Mouse (Mus musculus) mouse trophoblast stem cell (cell line): Measurements from ENCODE around the gene Txnrd3.

Experiments
- in situ Hi-C, 2 experiments: fragments of 300-500 bp; cut with MseI, MboI; formaldehyde crosslinking; loops; 2 replicates in 1 of 2; 3 replicates in 1 of 2; pipeline ENCODE4 v1.15.1; 2025

The Txnrd3 gene

DNA sequence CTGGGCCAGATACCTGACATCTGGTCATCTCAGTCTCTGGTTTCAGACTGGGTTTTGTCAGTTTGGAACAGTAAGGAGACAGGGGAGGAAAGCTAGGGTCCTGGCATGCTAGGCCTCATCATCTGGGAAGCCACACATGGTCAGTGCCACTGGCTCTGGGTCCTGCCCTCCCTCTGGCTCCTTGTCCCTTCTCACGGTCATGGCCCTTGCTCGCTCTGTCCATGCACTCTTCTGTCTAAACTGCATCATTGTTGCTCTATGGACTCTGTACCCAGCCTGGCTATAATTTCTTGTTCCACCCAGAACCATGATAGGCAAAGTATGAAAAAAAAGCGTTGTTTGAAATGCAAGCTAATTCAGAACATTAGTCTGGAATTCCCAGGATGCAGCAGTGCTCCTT is 11.2 kb downstream of the Txnrd3 start:
- in situ Hi-C loops, result no loop called here

DNA sequence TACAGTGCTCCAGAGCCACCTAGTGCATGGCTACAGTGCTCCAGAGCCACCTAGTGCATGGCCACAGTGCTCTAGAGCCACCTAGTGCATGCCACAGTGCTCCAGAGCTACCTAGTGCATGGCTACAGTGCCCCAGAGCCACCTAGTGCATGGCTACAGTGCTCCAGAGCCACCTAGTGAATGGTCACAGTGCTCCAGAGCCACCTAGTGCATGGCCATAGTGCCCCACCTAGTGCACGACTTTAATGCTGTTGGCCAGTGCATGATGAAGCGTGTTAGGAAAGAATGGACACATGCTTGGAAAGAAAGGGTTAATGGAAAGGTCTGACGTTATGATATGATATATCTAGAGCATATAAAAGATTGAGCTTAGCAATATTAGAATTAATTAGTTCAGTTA is 14.6 kb downstream of the Txnrd3 start:
- in situ Hi-C loops, result no loop called here

DNA sequence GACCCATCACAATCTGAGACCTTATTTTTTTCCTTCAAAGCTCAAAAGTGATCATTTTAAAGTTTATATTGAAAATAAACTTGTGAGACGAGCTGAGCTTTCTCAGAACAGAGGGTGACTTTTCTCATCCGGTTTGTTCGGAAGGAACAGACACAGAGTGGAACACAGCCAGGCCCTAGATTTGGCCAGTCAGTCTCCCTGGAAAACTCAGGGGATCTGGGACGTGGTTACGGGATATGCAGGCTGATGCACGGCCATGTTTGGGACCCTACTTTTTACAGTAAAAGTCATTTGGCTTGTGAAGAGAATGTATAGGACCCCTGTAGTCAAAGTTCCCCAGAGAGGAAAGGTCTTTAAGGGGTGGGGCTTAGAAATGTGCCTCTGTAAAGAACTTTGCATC is 15.1 kb downstream of the Txnrd3 start:
- in situ Hi-C loops, result no loop called here

DNA sequence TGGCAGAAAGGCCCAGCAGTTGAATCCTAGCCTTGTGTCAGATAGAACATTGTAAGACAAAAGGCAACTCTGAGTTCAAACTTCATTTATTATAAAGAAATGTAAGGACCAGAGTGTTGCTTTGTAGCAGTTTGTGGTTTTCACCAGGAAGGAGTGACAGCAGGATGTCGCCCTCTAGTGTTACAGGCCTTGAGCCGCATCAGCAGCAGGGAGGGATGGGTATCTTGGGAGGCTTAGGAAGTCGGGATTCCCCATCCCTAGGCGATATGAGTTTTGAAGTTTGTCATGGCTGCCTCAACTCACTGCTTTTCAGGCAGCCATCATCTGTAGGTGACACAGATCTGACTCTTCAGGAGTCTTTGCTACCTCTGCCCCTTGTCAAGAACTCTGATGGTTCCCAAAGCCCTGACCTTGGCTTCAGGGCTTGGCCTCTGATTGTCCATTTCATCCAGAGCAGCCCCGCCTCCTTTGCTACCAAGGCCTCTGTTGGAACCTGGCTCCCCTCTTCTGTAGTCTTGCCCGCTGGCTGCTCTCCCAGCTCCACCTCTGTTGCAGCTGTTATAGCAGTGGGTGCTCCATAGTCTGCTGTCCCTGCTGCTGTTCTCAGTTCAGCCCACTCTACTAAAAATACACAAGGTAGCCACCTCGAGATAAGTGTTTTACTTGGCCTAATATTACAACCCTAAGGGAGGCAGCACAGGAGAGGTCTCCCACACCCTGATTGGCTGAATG is 16.1 kb downstream of the Txnrd3 start:
- in situ Hi-C loops, result no loop called here

DNA sequence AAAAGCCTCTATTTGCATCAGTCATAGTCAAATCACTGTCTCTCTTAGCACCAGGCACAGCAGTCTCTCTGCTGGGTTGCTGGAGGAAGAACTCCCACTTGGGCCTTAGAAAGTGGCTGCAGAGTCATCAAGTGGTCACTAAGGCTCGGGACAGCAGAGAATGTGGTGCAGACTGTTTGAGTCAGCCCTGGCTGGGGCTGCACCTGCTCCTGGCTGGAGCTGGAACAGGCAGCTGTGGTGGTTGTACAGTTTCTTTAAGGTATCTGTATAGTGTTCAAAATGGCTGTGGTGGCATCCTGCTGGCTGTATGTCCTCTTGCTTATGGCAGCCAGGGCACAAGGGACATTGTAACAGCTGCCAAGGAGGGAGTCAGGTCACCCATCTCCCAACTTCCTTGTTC is 16.7 kb downstream of the Txnrd3 start:
- in situ Hi-C loops, result no loop called here

- in situ Hi-C loops, result no loop called here
Measured at GRCm38 (mm10) chr6:89662521-89662920, 18.7 kb downstream of the Txnrd3 start.

- in situ Hi-C loops, result no loop called here
Measured at GRCm38 (mm10) chr6:89665155-89665554, 21.4 kb downstream of the Txnrd3 start.

DNA sequence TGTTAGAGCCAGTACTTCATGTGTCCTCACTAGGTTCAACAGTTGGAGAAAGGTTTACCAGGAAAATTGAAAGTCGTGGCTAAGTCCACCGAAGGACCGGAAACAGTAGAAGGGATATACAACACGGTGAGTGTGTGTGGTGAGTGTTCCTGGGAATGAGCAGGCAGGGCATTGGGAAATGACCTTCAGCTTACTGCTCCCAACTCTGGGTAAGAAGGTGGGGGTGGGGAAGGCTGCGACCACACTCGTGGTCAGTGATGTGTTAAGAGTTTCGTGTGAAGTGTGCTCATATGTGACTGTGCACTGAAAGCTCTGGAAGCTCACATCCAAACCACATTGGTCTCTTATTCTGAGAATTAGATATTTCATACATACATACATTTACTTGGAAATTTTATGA is 21.9 kb downstream of the Txnrd3 start:
- in situ Hi-C loops, result no loop called here

DNA sequence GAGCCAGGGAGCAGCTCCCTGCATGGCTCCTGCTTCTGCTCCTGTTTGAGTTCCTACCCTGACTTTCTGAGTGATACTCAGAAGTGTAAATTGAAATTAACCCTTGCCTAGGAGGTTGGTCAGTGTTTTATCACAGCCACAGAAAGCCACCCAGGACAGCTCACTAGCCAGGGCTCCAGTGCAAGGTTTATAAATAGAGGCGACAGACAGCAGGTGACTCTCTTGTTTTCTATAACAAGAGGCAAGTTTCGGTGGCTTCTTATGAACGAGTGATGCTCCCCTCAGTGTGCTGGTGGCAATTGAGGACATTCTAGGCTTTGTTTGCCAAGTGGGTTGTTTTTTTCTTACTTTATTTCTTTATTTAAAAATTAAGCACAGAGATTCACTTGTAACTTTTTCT is 23.2 kb downstream of the Txnrd3 start:
- in situ Hi-C loops, result no loop called here

DNA sequence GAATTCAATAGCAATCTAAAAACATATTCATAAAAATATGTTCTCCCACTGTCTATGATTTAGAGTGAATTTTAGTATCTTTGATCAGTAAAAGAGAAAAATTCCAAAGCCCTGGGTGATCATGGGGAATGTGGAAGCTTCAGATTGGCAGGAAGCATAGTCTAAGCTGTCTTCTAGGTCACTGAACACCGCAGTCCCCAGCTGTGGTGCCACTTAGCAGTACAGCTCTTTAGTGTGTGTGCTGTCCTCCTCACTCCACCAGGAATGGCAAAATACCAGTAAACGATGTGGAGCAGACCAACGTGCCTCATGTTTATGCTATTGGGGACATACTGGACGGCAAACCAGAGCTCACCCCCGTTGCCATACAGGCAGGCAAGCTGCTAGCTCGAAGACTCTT is 25.8 kb downstream of the Txnrd3 start:
- in situ Hi-C loops, result no loop called here

- in situ Hi-C loops, result loop anchor here in 1 of 2 experiments (10.0 kb wide), 1 partner anchor 313 kb away; no protein-coding TSS in a partner anchor
Measured at GRCm38 (mm10) chr6:89671431-89671830, 27.6 kb downstream of the Txnrd3 start.

- in situ Hi-C loops, result loop anchor here in 1 of 2 experiments (10.0 kb wide), 1 partner anchor 312 kb away; no protein-coding TSS in a partner anchor
Measured at GRCm38 (mm10) chr6:89672641-89673040, 28.9 kb downstream of the Txnrd3 start.

- in situ Hi-C loops, result loop anchor here in 1 of 2 experiments (10.0 kb wide), 1 partner anchor 312 kb away; no protein-coding TSS in a partner anchor
Measured at GRCm38 (mm10) chr6:89673135-89673780, 29.5 kb downstream of the Txnrd3 start.

DNA sequence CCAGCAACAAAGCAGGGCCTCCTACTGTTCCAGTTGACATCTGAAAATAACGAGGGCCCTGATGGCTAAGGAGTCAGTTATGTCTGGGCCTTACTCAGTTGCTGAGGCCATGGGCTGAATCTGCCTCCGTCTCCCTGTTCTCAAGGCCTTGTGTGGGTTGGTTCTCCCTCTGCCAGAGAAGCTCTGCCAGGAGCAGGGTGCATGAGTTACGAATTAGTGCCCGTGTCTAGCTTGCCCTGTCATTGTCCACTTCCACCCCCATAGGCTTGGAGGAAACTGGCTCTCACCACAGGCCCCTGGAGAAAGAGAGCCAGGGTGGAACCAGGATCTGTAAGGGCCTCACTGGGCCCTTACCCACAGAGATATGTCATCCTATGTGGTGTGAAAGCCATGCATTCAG is 34.7 kb downstream of the Txnrd3 start:
- in situ Hi-C loops, result loop anchor here in 1 of 2 experiments (10.0 kb wide), 1 partner anchor 306 kb away; no protein-coding TSS in a partner anchor

DNA sequence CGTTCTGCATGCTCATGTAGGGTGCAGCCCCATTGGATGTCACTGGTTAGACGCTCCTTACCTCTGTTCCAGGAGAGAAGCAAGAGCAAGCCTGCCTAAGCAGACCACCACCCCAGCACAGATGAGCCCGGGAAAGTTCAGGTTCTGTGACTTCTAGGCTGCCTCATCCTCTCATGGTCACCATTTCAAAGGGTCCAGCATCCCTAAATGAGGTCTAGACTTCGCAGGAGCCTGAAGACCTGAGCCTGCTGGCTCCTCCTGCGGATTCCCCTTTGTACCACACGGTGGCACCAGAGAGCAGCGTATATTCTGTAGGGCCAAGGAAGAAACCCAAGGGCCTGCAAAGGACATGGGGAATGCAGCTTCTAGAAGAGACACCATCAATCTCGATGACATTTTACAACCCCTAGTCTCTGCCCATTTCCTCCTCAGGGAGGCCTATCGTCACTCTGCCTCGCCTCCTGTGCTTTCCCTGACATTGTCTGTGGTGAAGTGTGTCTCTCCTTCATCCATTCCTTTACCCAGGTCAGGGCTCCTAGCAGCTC is 35.6 kb downstream of the Txnrd3 start:
- in situ Hi-C loops, result loop anchor here in 1 of 2 experiments (10.0 kb wide), 1 partner anchor 305 kb away; no protein-coding TSS in a partner anchor

- in situ Hi-C loops, result loop anchor here in 1 of 2 experiments (10.0 kb wide), 2 partner anchors 305 to 645 kb away; partner anchors contain the start of gene Chst13
Measured at GRCm38 (mm10) chr6:89680155-89680554, 36.4 kb downstream of the Txnrd3 start.

- in situ Hi-C loops, result loop anchor here in 1 of 2 experiments (10.0 kb wide), 2 partner anchors 301 to 641 kb away; partner anchors contain the start of gene Chst13
Measured at GRCm38 (mm10) chr6:89684231-89684630, 40.4 kb downstream of the Txnrd3 start.

DNA sequence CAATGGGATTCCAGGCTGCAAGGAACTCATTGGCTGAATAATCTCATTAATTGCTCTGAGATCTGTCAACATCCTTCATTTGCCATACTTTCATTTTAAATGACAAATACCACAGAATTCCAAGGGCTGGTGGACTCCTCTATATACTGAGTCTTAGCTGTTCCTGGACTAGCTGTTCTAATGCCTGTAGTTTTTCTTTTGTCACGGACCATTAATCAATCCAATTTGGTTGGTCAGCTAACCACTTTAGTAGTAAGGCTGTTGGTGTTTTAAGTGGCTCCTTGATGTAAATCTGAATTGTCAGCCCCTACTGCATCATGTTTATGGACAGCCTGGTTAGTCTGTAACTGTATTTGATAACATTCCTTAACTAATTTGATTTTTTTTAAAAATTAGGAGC is 43.3 kb downstream of the Txnrd3 start:
- in situ Hi-C loops, result loop anchor here in 1 of 2 experiments (10.0 kb wide), 2 partner anchors 298 to 638 kb away; partner anchors contain the start of gene Chst13

DNA sequence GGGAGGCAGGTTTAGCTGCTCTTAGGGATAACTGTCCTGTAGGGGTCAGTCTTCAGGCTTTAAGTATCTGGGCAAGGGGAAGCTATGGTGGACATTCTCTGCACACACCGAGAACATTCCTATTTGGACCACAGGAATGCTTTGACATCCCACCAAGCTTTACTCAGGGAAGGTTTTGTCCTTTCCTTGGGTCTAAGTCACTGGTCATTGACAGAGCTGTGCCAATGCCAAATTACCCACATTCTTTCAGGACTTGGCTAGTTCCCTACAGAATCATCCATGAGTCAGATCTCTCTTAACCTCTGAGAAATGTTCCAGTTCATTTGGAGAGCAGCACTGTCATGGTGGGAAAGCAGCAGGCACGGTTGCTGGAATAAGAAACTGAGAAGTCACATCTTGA is 62.8 kb downstream of the Txnrd3 start:
- in situ Hi-C loops, result no loop called here

- in situ Hi-C loops, result no loop called here
Measured at GRCm38 (mm10) chr6:89707240-89707639, 63.5 kb downstream of the Txnrd3 start, which contains the start of gene Vmn1r40. TSS of gene Vmn1r40 (plus strand) at chr6:89707540.

DNA sequence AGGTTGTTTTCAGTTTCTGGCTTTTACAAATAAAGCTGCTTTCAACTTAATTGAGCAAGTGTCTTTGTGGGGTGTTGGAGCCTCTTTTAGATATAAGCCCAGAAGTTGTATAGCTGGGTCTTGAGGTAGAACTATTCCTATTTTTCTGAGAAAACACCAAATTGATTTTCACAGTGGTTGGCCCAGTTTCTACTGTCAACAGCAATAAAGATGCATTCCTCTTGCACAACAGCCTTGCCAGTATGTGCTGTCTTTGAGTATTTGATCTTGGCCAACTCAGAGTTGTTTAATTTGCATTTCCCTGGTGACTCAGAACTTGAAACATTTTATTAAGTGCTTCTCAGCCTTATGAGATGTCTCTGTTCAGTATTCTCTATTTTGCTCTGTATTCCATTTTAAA is 74.3 kb downstream of the Txnrd3 start:
- in situ Hi-C loops, result no loop called here
